Mouse (Mus musculus) cerebellum, postnatal 25 days (tissue): Measurements from ENCODE around the gene Rnf214.
A peak's percentile ranks its signal among the peaks of the same experiment; 100 is the strongest.

ENCODE experiments used
- DNase-seq, 2 experiments: peaks; one replicate each; pipeline ENCODE4 v3.0.0; 2021; ENCODE audit warnings: mixed read lengths in 2 of 2

Gene Rnf214

DNA sequence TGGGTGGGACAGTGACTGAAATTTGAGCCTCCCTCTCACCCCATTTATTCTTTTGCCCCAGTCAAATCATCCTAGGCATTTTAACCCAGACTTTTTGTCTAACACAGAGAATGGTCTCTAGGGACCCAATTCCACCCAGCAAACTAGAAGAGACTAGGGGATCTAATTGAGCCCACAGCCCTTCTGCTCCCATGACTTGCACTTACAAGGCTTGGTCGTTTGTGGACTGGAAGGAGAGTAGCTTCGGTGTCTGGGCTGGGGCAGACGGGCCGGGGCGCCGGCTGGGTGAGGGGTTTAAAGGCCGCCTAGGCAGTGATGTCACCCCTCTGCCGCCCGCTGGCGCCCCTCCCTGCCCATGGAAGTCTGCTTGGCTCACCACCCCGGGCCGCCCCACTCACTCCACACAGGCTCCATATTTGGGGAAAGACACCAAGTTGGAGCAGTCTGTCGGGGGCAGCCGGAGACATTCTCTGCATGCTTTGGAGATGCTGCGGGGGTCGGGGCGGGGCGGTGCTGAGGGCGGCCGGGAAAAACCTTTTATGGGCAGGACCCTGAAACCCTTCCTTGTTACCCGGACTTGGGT is 29.0 kb upstream of the Rnf214 start, which contains the start of gene Tagln:
TSS of gene Tagln (minus strand) at position 431 of the 583 bp plus-strand sequence.
- DNase-seq, result no peak

GRCm38 (mm10) chr9:45932571-45933415 is 26.1 kb upstream of the Rnf214 start:
- no peak for DNase-seq

DNA sequence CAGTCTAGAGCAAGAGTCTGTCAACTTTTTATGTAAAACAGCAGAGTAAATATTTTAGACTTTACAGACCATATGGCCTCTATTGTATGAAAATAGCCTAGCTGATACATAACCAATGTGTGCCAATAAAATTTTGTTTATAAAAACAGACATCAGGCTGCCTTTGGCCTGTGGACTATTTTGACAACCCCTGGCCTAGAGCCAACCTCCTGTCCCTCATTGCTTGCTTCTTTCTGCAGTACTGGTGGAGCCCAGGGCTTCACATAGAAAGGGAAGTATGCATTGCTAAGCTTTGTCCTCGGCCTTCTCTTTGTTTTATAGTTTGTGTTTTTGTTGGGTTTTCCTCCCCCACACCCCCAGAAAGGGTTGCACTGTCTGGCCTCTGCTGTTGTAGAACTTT is 25.2 kb upstream of the Rnf214 start:
- DNase-seq, result peak in 1 of 2 experiments; percentile 52

DNA sequence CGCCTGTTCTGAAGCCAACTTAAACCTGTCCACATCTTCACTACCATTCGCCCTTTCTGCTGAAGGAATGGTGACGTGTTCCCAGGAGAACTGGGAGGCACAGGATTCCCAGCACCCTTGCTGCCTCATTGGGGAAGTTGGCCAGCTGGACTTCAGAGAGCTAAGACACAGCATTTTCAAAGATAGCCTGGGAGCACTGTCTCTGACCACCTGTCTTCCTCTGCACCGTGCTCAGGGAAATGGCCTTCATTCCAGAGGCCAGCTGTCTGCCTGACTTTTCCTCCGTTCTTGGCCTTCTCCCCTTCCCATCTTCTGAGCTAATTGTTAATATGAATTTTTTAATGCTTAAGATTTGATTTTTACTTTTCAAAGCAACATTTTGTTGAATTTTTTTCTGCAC is 22.6 kb upstream of the Rnf214 start:
- DNase-seq, result no peak

- no peak for DNase-seq
Measured at GRCm38 (mm10) chr9:45919895-45920294, 13.2 kb upstream of the Rnf214 start.

GRCm38 (mm10) chr9:45917041-45917934 is 10.6 kb upstream of the Rnf214 start:
- peak in 1 of 2 experiments; percentile 51 for DNase-seq

DNA sequence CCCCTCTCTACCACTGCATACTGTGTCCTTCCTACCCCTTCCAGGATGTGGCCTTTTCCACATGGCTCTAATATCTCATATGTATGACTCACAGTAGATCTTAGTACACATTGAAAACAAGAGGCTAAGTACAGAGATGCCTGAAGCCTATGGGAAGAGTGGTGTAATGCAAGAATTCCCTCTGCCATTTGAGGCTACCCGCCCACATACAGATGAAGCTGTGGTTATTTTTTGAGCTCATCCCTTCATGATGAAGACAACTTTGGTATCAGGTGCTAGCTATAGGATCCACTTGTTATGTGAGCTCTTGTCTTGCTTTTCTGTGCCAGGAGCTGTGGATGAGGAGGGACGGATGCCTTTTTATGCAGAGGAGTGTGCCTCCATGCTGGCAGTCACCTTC is 8.9 kb upstream of the Rnf214 start:
- no peak for DNase-seq

GRCm38 (mm10) chr9:45911673-45912072 is 5.0 kb upstream of the Rnf214 start:
- DNase-seq, result peak in 1 of 2 experiments; percentile 63

DNA sequence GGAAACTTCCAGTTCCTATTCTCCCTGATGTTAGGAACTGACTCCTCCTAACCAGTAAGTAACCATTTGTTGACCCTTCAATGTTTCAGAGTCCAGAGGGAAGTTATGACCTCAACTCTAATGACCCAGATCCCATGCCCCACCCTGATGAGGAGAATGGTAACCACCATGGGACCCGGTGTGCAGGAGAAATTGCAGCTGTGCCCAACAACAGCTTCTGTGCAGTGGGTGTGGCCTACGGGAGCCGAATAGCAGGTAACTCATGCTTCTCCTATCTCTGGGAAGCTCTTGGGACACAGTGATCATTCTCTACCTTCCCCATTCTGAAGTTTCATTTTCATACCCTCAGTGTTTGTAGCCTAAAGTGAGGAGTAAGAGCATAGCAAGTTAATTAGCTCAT is 4.3 kb upstream of the Rnf214 start:
- DNase-seq, result no peak

- DNase-seq, result no peak
Measured at GRCm38 (mm10) chr9:45907078-45907428, 342 bp upstream of the Rnf214 start.

GRCm38 (mm10) chr9:45905811-45906237 is 887 bp downstream of the Rnf214 start:
- DNase-seq, result peak in 1 of 2 experiments; percentile 35

- no peak for DNase-seq
Measured at GRCm38 (mm10) chr9:45905196-45905595, 1.5 kb downstream of the Rnf214 start.

DNA sequence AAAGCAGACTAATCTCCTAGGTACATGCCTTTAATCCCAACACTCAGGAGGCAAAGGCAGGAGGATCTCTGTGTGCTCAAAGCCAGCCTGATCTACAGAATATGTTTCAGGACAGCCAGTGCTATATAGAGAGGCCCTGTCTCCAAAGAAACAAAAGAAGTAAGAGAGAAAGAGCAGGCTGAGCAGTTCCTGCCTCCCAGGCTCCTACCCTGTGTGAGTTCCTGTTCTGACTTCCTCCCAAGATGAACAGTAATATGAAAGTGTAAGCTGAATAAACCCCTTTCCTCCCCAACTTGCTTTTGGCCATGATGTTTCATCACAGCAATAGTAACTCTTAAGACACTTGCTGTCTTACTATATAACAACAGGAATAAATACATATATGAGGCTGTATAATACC is 13.0 kb downstream of the Rnf214 start:
- no peak for DNase-seq

DNA sequence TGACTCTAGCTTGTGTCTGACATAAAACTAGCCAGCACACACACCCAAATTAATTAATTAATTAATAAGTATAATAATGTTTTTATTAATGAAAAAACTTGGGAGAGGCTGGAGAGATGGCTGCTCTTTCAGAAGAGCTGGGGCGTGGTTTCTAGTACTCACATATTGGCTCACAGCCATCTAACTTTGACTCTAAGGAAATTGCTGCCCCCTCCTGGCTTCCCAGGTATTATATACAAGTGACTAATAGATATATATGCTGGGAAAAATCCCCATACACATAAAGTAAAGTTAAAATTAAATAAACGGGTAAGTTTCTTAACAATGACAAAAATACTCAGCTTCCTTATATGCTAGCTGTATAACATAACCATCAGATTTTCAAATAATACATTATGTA is 28.8 kb downstream of the Rnf214 start:
- peak in 1 of 2 experiments; percentile 31 for DNase-seq

GRCm38 (mm10) chr9:45870265-45870664 is 36.4 kb downstream of the Rnf214 start:
- DNase-seq, result no peak

- no peak for DNase-seq
Measured at GRCm38 (mm10) chr9:45869181-45869580, 37.5 kb downstream of the Rnf214 start.

- DNase-seq, result no peak
Measured at GRCm38 (mm10) chr9:45861813-45862212, 44.9 kb downstream of the Rnf214 start.

GRCm38 (mm10) chr9:45859364-45859763 is 47.3 kb downstream of the Rnf214 start:
- no peak for DNase-seq

- DNase-seq, result no peak
Measured at GRCm38 (mm10) chr9:45854136-45854535, 52.6 kb downstream of the Rnf214 start.

GRCm38 (mm10) chr9:45853695-45854094 is 53.0 kb downstream of the Rnf214 start:
- DNase-seq, result no peak

DNA sequence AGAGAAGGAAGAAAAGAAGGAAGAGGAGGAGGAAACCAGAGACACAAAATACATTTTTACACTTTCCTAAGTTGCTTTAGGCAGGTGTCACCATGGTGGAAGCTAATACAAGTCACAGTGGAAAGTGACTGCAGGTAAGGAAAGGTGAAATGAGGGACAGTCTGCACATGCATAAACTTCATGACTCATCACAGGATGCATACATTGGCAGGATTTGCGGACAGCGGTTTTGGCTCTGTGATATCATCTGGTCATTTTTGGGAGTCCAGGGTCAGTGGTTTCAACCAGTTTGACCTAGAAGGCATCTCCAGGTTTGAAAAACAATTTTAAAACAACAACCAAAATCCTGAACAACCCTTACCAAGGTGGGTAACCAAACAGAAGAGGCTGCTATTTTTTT is 54.9 kb downstream of the Rnf214 start:
- DNase-seq, result no peak

DNA sequence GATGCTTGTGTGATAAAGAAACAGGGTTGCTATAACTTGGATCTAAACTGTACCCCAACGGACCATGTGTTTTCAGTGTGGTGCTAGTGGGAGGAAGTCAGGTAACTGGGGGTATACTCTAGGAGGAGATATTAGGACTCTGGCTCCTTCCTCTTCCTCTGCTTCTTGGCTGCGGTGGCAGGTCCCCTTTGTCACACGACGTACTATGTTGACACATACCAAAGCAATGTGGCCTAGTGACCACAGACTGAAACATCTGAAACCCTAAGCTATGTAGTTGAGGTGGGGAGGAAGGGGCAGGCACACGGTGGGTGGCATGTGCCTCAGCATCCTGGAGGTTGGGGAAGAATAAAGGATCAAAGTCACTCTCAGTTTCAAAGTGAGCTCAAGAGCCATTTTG is 55.4 kb downstream of the Rnf214 start:
- DNase-seq, result no peak

DNA sequence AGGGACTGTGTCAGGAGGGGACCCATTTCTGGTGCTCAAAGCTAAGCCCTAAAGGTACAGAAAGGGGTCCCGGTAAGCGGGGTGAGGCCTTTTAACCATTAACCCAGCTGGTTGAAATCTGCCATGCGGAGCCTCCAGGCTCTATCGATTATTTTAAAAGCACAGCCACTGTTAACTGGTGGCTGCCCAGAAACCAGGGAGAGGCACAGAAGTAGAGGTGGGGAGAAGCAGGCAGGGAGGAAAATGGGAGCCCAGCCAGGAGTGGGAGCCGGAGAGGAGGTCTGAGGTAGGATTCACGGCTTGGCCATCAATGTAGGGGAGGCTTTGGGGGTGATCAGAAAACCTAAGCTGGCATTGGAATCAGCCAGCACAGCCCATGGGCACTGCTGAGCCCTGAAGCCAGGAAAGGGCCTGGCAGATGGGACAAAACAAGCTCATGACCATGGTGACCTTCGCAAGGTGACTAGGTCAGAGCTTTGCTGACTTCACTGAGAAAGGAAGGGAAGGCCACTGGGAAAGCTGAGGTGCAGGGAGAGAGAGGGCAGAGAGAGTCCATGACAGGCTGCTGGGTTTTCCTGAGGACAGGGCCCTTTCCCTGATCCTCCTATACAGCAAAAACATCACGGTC is 56.1 kb downstream of the Rnf214 start:
- no peak for DNase-seq
